Mouse (Mus musculus) cerebellum, adult (tissue): ENCODE measurements around the gene Ube2g1.
A peak's percentile ranks its signal among the peaks of the same experiment; 100 is the strongest.
"Not testable (repeated sequence)": the region's sequence is repeated elsewhere in the genome, so short reads cannot be mapped to it uniquely, and the experiment has no call there.

ENCODE experiments used
- ATAC-seq: cut with Nextera tagmentation; 2 replicates; pipeline ENCODE4 v1.9.2; 2017; ENCODE audit warnings: mild to moderate bottlenecking, moderate library complexity, mixed read lengths; ENCODE audit not compliant: insufficient number of reproducible peaks, low FRiP score, low TSS enrichment

The Ube2g1 gene

DNA sequence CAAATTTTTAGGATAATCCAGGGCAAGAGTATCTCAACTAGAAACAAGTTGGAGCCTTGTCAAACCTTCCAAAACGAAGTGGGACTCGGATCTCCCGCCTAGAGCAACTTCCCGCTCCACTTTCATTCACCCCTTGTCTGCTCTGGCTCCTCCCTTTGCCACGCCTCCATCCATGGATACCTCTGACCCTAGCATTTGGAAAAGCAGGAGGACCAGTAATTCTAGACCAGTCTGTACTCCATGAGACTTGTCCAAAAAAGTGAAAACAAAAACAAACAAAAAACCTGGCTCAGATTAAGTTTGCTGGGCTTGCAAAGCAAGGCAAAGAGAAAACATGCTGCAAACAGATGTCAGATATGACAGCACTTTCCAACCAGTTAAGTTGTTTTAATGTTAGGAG lies 81.2 kb downstream of the Ube2g1 start:
- no peak for ATAC-seq

DNA sequence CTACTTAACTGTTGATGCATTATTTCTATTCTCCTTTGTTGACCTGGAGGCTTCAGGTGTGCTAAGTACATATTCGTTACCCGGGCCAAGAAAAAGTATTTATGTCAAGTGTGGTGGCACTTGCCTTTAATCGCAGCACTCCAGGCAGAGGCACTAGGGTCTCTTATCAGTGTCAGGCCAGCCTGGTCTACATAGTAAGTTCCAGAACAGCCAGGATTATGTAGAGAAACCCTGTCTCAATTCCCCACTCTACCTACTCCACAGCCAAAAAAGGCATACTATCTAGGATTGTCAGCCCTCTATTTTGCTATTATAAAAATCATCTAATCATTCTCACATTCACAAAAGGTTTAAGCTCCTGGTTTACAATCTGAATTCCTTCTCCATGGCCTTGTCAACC lies 82.0 kb downstream of the Ube2g1 start:
- no peak for ATAC-seq

- peak; percentile 95 for ATAC-seq
Measured at GRCm38 (mm10) chr11:72689551-72690510, 82.7 kb downstream of the Ube2g1 start, which contains the start of gene Ankfy1. Ankfy1 (plus strand) TSS chr11:72690006.

GRCm38 (mm10) chr11:72692353-72692752 lies 85.3 kb downstream of the Ube2g1 start:
- ATAC-seq, result no peak

- no peak for ATAC-seq
Measured at GRCm38 (mm10) chr11:72695025-72695424, 87.9 kb downstream of the Ube2g1 start.

- no peak for ATAC-seq
Measured at GRCm38 (mm10) chr11:72696368-72696971, 89.4 kb downstream of the Ube2g1 start.

- no peak for ATAC-seq
Measured at GRCm38 (mm10) chr11:72697323-72697722, 90.2 kb downstream of the Ube2g1 start.

- not testable (repeated sequence) for ATAC-seq
Measured at GRCm38 (mm10) chr11:72705111-72705510, 98.0 kb downstream of the Ube2g1 start.

- ATAC-seq, result no peak
Measured at GRCm38 (mm10) chr11:72712721-72713120, 105.6 kb downstream of the Ube2g1 start.

- no peak for ATAC-seq
Measured at GRCm38 (mm10) chr11:72718161-72718560, 111.1 kb downstream of the Ube2g1 start.

DNA sequence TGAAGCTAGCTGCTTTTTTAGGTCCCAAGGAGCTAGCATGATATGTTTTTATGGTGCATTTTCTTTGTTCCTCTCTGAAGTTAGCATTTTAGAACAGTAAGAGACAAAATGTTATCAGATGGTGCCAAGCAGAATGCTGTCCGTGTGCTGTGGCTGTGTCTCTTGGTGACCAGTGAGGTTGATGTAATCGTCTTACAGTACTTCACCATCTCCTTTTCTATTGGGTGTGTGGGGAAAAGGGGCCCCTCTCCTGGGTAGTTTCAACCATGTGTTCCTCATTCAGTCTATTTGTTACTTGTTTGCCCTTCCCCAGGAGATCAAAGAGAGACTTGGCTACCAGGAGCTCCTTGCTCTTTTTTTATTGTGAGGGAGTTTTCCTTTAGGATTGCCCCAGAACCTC lies 116.1 kb downstream of the Ube2g1 start:
- ATAC-seq, result no peak

DNA sequence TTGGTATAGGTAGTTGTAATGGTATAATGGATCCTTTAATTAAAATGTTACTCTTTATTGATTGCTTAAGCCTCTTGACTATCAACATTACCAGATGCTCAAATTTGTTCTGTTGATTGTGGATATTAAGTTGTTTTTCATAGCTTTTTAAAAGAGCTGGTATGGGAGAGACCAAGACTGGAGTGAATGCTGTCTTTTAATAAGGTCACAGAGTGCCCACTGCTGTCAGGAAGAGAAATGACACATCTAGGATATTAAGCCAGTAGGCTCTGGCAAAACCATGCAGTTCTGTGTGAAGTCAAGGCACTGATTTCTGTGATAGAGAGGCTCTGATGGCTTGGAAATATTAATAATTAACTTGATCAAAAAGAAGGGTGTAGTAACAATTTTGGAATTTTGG lies 116.8 kb downstream of the Ube2g1 start:
- no peak for ATAC-seq

- no peak for ATAC-seq
Measured at GRCm38 (mm10) chr11:72726023-72726422, 118.9 kb downstream of the Ube2g1 start.

- no peak for ATAC-seq
Measured at GRCm38 (mm10) chr11:72733736-72734135, 126.7 kb downstream of the Ube2g1 start.

GRCm38 (mm10) chr11:72734840-72735518 lies 127.9 kb downstream of the Ube2g1 start:
- no peak for ATAC-seq

DNA sequence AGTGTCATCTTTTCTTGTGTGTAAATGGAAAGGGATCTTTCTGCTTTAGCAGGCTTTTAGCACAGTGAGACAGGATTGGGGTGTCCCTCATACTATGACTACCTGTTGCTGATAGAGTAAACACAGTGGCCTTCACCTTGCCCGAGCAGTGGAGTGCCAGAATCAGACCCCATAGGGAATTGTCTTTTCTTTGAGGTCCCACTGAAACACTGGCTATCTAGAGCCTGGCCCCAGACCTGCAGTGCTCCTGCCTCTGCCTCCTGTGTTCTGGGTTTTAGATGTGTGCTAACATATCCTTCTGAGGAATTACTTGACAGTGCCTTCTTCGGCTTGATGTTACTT lies 128.4 kb downstream of the Ube2g1 start:
- no peak for ATAC-seq
